Mouse (Mus musculus) midbrain, embryonic 11.5 days (tissue): Measurements from ENCODE around the gene Prdm4. TPM values are rescaled to one million over a fixed set of nuclear protein-coding genes. Genes with fewer than 3 reads are reported as not detected.

Experiments
- ATAC-seq: fragments of 200-750 bp; cut with Nextera tagmentation; 2 replicates; pipeline ENCODE4 v1.8.0; 2017; ENCODE audit warnings: moderate TSS enrichment, moderate library complexity; ENCODE audit not compliant: low FRiP score
- DNase-seq: peaks from one replicate; pipeline ENCODE4 v3.0.0; 2015; ENCODE audit warnings: low spot score; ENCODE audit errors: missing footprints
- H3K27ac ChIP-seq: fragments of 300-500 bp; sonication (generic); 2 replicates; pipeline ENCODE4 v1.5.1; 2014; ENCODE audit warnings: low read depth, low read length
- H3K27me3 ChIP-seq: fragments of 300-500 bp; sonication (generic); 2 replicates; pipeline ENCODE4 v1.6.1; 2014; ENCODE audit warnings: mild to moderate bottlenecking, low read length, moderate library complexity, mixed read lengths; ENCODE audit not compliant: control insufficient read depth, insufficient read depth
- H3K36me3 ChIP-seq: fragments of 300-500 bp; sonication (generic); 2 replicates; pipeline ENCODE4 v1.6.1; 2014; ENCODE audit warnings: mild to moderate bottlenecking, low read length, moderate library complexity, mixed read lengths; ENCODE audit not compliant: control insufficient read depth, insufficient read depth
- H3K4me1 ChIP-seq: fragments of 300-500 bp; sonication (generic); 2 replicates; pipeline ENCODE4 v1.6.1; 2014; ENCODE audit warnings: low read length; ENCODE audit not compliant: control insufficient read depth, insufficient read depth
- H3K4me2 ChIP-seq: fragments of 300-500 bp; sonication (generic); 2 replicates; pipeline ENCODE4 v1.6.1; 2014; ENCODE audit warnings: mild to moderate bottlenecking, moderate library complexity
- H3K4me3 ChIP-seq: fragments of 300-500 bp; sonication (generic); 2 replicates; pipeline ENCODE4 v1.5.1; 2014; ENCODE audit warnings: low read depth, low read length
- H3K9ac ChIP-seq: fragments of 300-500 bp; sonication (generic); 2 replicates; pipeline ENCODE4 v1.6.1; 2014; ENCODE audit warnings: low read length
- H3K9me3 ChIP-seq: fragments of 300-500 bp; sonication (generic); 2 replicates; pipeline ENCODE4 v1.6.1; 2016; ENCODE audit warnings: low read length; ENCODE audit not compliant: control insufficient read depth
- WGBS: fragments of 180-500 bp; shearing (Covaris S2); extraction: QIAGEN DNeasy Blood & Tissue Kit; methylation state at CpG from one replicate; pipeline ENCODE4 v1.1.7; 2014; 5-methylcytosine and 5-hydroxymethylcytosine counted together
- polyA plus RNA-seq: library from polyadenylated mRNA; unstranded; fragments of >200 nt; fragmentation: Nextera tagmentation; extraction: Ambion mirVana; gene quantifications from 2 replicates; pipeline ENCODE4 v1.2.1, GENCODE M21; 2014

The Prdm4 gene
- polyA plus RNA-seq, 1 experiment from 2014 or later: 35.3 TPM

- DNase-seq (no peak), ATAC-seq (no peak)
- peaks cover 11% of the 10 kb centered on the region for H3K4me1 ChIP-seq
- 88% methylated on average over 5 of the region's 5 CpGs for WGBS
- no peak overlapping the region for H3K9ac ChIP-seq
- no peak overlapping the region for H3K4me2 ChIP-seq
- H3K27ac ChIP-seq: no peak overlapping the region
- no peaks in the 10 kb centered on the region for H3K27me3 ChIP-seq
- no peaks in the 10 kb centered on the region for H3K9me3 ChIP-seq
- peaks cover 17% of the 10 kb centered on the region for H3K36me3 ChIP-seq
- no peak overlapping the region for H3K4me3 ChIP-seq
Observed at GRCm38 (mm10) chr10:85875812-85876211, 41.1 kb downstream of the Prdm4 start.

- H3K9ac ChIP-seq: no peak overlapping the region
- H3K9me3 ChIP-seq: no peaks in the 10 kb centered on the region
- ATAC-seq: no peak
- H3K27me3 ChIP-seq: no peaks in the 10 kb centered on the region
- H3K4me1 ChIP-seq: peaks cover 11% of the 10 kb centered on the region
- H3K27ac ChIP-seq: no peak overlapping the region
- H3K4me2 ChIP-seq: no peak overlapping the region
- 93% methylated on average over 13 of the region's 13 CpGs for WGBS
- peaks cover 13% of the 10 kb centered on the region for H3K36me3 ChIP-seq
- no peak overlapping the region for H3K4me3 ChIP-seq
- no peak for DNase-seq
Observed at GRCm38 (mm10) chr10:85873861-85874544, 42.9 kb downstream of the Prdm4 start.

- Histone ChIP-seq H3K9me3 (no peaks in the 10 kb centered on the region), H3K9ac (peak overlapping the region; percentile 90), H3K4me2 (peak overlapping the region; percentile 85), H3K36me3 (peaks cover 10% of the 10 kb centered on the region), H3K4me1 (peaks cover 11% of the 10 kb centered on the region), H3K27ac (no peak overlapping the region), H3K4me3 (peak overlapping the region; percentile 97), H3K27me3 (no peaks in the 10 kb centered on the region)
- ATAC-seq (peak; percentile 47; the same call in 1 of the 2 replicates), DNase-seq (no peak)
- WGBS: 7% methylated on average over 5 of the region's 5 CpGs
Observed at GRCm38 (mm10) chr10:85872479-85872773, 44.5 kb downstream of the Prdm4 start.

- WGBS: under 1% methylated on average over 55 of the region's 55 CpGs
- no peaks in the 10 kb centered on the region for H3K9me3 ChIP-seq
- ATAC-seq (peak; percentile 97), DNase-seq (peak; percentile 99)
- H3K9ac ChIP-seq: peak overlapping the region; percentile 90
- peaks cover 11% of the 10 kb centered on the region for H3K4me1 ChIP-seq
- peaks cover 10% of the 10 kb centered on the region for H3K36me3 ChIP-seq
- H3K27ac ChIP-seq: no peak overlapping the region
- peak overlapping the region; percentile 97 for H3K4me3 ChIP-seq
- no peaks in the 10 kb centered on the region for H3K27me3 ChIP-seq
- H3K4me2 ChIP-seq: peak overlapping the region; percentile 85
Observed at GRCm38 (mm10) chr10:85871698-85872478, 45.1 kb downstream of the Prdm4 start.

- no peak overlapping the region for H3K4me2 ChIP-seq
- no peaks in the 10 kb centered on the region for H3K27me3 ChIP-seq
- DNase-seq (no peak), ATAC-seq (no peak)
- no peak overlapping the region for H3K4me3 ChIP-seq
- no peaks in the 10 kb centered on the region for H3K9me3 ChIP-seq
- H3K9ac ChIP-seq: no peak overlapping the region
- 77% methylated on average over 4 of the region's 4 CpGs for WGBS
- H3K27ac ChIP-seq: no peak overlapping the region
- no peaks in the 10 kb centered on the region for H3K36me3 ChIP-seq
- H3K4me1 ChIP-seq: no peaks in the 10 kb centered on the region
Observed at GRCm38 (mm10) chr10:85846105-85846862, 70.7 kb downstream of the Prdm4 start.

Other genes with a start within 250 kb of the Prdm4 start
- gene Pwp1, start 87.6 kb downstream of the Prdm4 start, polyA plus RNA-seq: 97.7 and 97.8 TPM in 2 replicates
- 0.28 and 0.36 TPM in 2 replicates for gene Ascl4, start 10.5 kb upstream of the Prdm4 start, polyA plus RNA-seq
- 203 and 206 TPM in 2 replicates for gene Rtcb, start 40.7 kb upstream of the Prdm4 start, polyA plus RNA-seq
- 0.12 TPM in 1 of 2 replicates, not detected in the other for gene Bpifc, start 94.8 kb upstream of the Prdm4 start, polyA plus RNA-seq
- 16.6 and 17.2 TPM in 2 replicates for gene Fbxo7, start 104.8 kb upstream of the Prdm4 start, polyA plus RNA-seq